Mouse (Mus musculus) lung, embryonic 15.5 days (tissue): ENCODE results near the gene Fam25c. TPM values are rescaled to one million over a fixed set of nuclear protein-coding genes. Genes with fewer than 3 reads are reported as not detected.
A peak's percentile ranks its signal among the peaks of the same experiment; 100 is the strongest.

Source experiments
- ATAC-seq: fragments of 200-750 bp; cut with Nextera tagmentation; 2 replicates; pipeline ENCODE4 v1.8.0; 2017; ENCODE audit warnings: moderate number of reproducible peaks, borderline replicate concordance; ENCODE audit not compliant: low FRiP score, low TSS enrichment; ENCODE audit errors: extremely low read depth
- H3K27ac ChIP-seq: fragments of 300-500 bp; sonication (generic); 2 replicates; pipeline ENCODE4 v1.5.1; 2015; ENCODE audit warnings: moderate library complexity, mild to moderate bottlenecking, inconsistent platforms
- H3K27me3 ChIP-seq: fragments of 300-500 bp; sonication (generic); 2 replicates; pipeline ENCODE4 v1.6.1; 2015; ENCODE audit warnings: inconsistent platforms
- H3K36me3 ChIP-seq: fragments of 300-500 bp; sonication (generic); 2 replicates; pipeline ENCODE4 v1.6.1; 2015; ENCODE audit warnings: inconsistent platforms
- H3K4me1 ChIP-seq: fragments of 300-500 bp; sonication (generic); 2 replicates; pipeline ENCODE4 v1.6.1; 2015; ENCODE audit warnings: inconsistent platforms
- H3K4me2 ChIP-seq: fragments of 300-500 bp; sonication (generic); 2 replicates; pipeline ENCODE4 v1.6.1; 2015; ENCODE audit warnings: inconsistent platforms, mild to moderate bottlenecking, moderate library complexity
- H3K4me3 ChIP-seq: fragments of 300-500 bp; sonication (generic); 2 replicates; pipeline ENCODE4 v1.5.1; 2015; ENCODE audit warnings: mild to moderate bottlenecking, inconsistent platforms
- H3K9ac ChIP-seq: fragments of 300-500 bp; sonication (generic); 2 replicates; pipeline ENCODE4 v1.6.1; 2015; ENCODE audit warnings: inconsistent platforms
- H3K9me3 ChIP-seq: fragments of 300-500 bp; sonication (generic); 2 replicates; pipeline ENCODE4 v1.6.1; 2016; ENCODE audit warnings: inconsistent platforms
- WGBS: fragments of 180-500 bp; shearing (Covaris S2); methylation state at CpG from one replicate; pipeline ENCODE4 v1.1.7; 2015; 5-methylcytosine and 5-hydroxymethylcytosine counted together
- polyA plus RNA-seq: library from polyadenylated mRNA; unstranded; fragments of >200 nt; fragmentation: Nextera tagmentation; extraction: Ambion mirVana; gene quantifications from 2 replicates; pipeline ENCODE4 v1.2.1, GENCODE M21; 2015

Fam25c gene
- polyA plus RNA-seq = not detected in 2 replicates

- ATAC-seq = no peak
- Histone ChIP-seq H3K9me3 (no peaks in the 10 kb centered on the region), H3K4me2 (no peak within 1 kb of the TSS), H3K4me1 (0 out of 2 replicates have a peak, but pooled peaks cover 11% of the 10 kb centered on the region), H3K9ac (no peak within 1 kb of the TSS), H3K27ac (no peak within 1 kb of the TSS), H3K36me3 (no peaks in the 10 kb centered on the region), H3K4me3 (no peak within 1 kb of the TSS), H3K27me3 (no peaks in the 10 kb centered on the region)
- 54% methylated on average over 6 of the region's 6 CpGs for WGBS
Observed at GRCm38 (mm10) chr14:34355301-34355700, at the start of gene Fam25c. TSS of gene Fam25c (minus strand) at chr14:34355433.

DNA sequence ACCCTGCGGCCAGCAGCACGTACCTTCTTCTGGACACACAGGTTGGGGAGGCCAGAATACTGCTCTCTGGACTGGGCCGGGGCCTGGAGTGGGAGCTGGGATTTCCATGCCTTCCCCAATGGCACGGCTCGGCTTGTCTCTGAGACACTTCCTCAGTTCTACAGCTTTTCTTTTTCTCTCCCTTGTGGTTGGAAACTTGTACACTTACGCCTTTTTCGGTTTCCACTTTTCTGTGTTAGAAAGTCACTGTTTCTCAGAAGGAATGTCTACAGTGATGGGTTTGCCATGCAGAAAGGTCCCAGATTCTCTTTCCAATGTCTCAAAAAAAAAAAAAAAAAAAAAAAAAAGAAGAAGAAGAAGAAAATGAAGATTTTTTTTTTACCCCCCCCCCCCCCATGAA, 48.2 kb upstream of the Fam25c start:
- no peak overlapping the region for H3K4me2 ChIP-seq
- no peak overlapping the region for H3K4me3 ChIP-seq
- no peak overlapping the region for H3K27ac ChIP-seq
- WGBS = 91% methylated on average over 7 of the region's 7 CpGs
- H3K27me3 ChIP-seq = no peaks in the 10 kb centered on the region
- H3K36me3 ChIP-seq = peaks cover 50% of the 10 kb centered on the region
- no peak overlapping the region for H3K9ac ChIP-seq
- ATAC-seq = no peak
- no peaks in the 10 kb centered on the region for H3K4me1 ChIP-seq
- H3K9me3 ChIP-seq = no peaks in the 10 kb centered on the region

DNA sequence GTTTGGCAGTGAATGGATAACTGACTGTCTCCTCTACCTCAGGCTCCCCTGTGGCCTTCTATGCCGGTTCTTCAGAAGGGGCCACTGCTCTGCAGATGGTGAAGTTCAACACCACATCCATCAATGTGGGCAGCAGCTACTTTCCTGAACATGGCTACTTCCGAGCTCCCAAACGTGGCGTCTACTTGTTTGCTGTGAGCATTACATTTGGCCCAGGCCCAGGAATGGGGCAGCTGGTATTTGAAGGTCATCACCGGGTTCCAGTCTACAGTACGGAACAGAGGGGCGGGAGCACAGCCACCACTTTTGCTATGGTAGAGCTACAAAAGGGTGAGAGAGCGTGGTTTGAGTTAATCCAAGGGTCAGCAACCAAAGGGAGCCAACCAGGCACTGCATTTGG, 47.6 kb upstream of the Fam25c start:
- ATAC-seq = no peak
- Histone ChIP-seq H3K9me3 (no peaks in the 10 kb centered on the region), H3K27me3 (no peaks in the 10 kb centered on the region), H3K27ac (no peak overlapping the region), H3K4me3 (no peak overlapping the region), H3K4me1 (no peaks in the 10 kb centered on the region), H3K36me3 (peaks cover 49% of the 10 kb centered on the region), H3K4me2 (no peak overlapping the region), H3K9ac (no peak overlapping the region)
- 51% methylated on average over 8 of the region's 8 CpGs for WGBS

DNA sequence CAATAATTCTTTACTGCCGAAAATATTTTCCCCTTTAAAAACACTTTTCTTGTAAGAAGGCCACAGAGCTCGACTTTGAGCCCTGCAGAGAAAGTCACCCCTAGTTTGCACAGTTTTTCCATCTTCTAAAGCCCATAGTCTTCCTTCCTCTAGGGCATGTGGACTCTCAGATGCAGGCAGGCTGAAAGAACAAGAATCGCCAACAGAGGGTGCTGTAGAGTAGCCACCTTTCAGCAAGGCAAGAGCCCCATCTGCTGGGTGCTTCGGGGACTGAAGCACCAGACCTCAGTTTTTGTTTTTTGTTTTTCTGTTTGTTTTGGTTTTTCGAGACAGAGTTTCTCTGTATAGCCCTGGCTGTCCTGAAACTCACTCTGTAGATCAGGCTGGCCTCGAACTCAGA, 45.9 kb upstream of the Fam25c start:
- Histone ChIP-seq H3K9ac (no peak overlapping the region), H3K4me3 (no peak overlapping the region), H3K36me3 (peaks cover 43% of the 10 kb centered on the region), H3K27ac (no peak overlapping the region), H3K4me1 (no peaks in the 10 kb centered on the region), H3K9me3 (no peaks in the 10 kb centered on the region), H3K27me3 (no peaks in the 10 kb centered on the region), H3K4me2 (no peak overlapping the region)
- WGBS = 56% methylated on average over 6 of the region's 6 CpGs
- no peak for ATAC-seq

DNA sequence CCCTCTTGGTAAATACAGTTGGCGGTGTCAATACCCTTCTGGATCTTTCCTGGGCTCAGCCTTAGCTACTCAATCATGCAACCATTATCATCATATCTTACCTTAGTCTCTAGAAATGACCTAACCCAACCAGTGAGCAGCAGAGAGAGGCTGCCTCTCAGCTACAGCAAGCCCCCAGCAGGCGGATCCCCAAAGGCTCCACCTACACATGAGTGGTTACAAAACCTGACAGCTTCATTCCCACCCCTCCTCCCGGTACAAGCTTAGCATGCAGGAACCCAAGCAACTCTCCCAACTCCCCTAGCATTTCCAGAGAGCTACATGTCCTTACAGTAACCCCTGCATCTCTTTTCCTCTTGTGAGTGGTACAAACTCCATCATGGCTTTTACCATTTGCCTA, 44.8 kb upstream of the Fam25c start:
- H3K4me3 ChIP-seq = no peak overlapping the region
- H3K27me3 ChIP-seq = no peaks in the 10 kb centered on the region
- peaks cover 37% of the 10 kb centered on the region for H3K36me3 ChIP-seq
- 86% methylated on average over 3 of the region's 3 CpGs for whole genome bisulfite sequencing
- no peak overlapping the region for H3K9ac ChIP-seq
- no peaks in the 10 kb centered on the region for H3K9me3 ChIP-seq
- H3K4me1 ChIP-seq = no peaks in the 10 kb centered on the region
- H3K27ac ChIP-seq = no peak overlapping the region
- no peak overlapping the region for H3K4me2 ChIP-seq
- no peak for ATAC-seq

GRCm38 (mm10) chr14:34399301-34399700, 44.1 kb upstream of the Fam25c start:
- no peaks in the 10 kb centered on the region for H3K4me1 ChIP-seq
- no peaks in the 10 kb centered on the region for H3K9me3 ChIP-seq
- H3K27ac ChIP-seq = no peak overlapping the region
- no peak overlapping the region for H3K4me2 ChIP-seq
- ATAC-seq = no peak
- H3K36me3 ChIP-seq = peaks cover 31% of the 10 kb centered on the region
- no peaks in the 10 kb centered on the region for H3K27me3 ChIP-seq
- no peak overlapping the region for H3K4me3 ChIP-seq
- WGBS = 91% methylated on average over 6 of the region's 6 CpGs
- no peak overlapping the region for H3K9ac ChIP-seq

GRCm38 (mm10) chr14:34398901-34399300, 43.7 kb upstream of the Fam25c start:
- WGBS = 90% methylated on average over 21 of the region's 21 CpGs
- Histone ChIP-seq H3K4me1 (no peaks in the 10 kb centered on the region), H3K9ac (no peak overlapping the region), H3K27me3 (no peaks in the 10 kb centered on the region), H3K27ac (no peak overlapping the region), H3K9me3 (no peaks in the 10 kb centered on the region), H3K4me3 (no peak overlapping the region), H3K4me2 (no peak overlapping the region), H3K36me3 (peaks cover 27% of the 10 kb centered on the region)
- no peak for ATAC-seq

DNA sequence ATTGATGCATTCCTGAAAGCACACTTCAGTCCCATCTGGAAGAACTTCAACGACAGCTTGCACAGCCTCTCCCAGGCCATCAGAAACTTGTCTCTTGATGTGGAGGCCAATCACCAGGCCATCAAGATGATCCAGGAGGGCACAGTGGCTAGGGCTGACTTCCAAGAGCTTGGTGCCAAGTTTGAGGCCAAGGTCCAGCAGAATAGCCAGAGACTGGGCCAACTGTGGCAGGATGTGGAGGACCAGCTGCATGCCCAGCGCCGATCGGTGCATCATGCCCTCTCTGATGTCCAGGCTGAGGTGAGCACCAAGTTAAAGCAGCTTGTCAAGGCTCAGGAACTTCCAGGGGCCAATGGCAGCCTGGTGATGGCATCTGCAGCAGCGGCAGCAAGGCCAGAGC, 42.6 kb upstream of the Fam25c start:
- no peak for ATAC-seq
- Histone ChIP-seq H3K27ac (no peak overlapping the region), H3K4me1 (no peaks in the 10 kb centered on the region), H3K4me3 (no peak overlapping the region), H3K9me3 (no peaks in the 10 kb centered on the region), H3K36me3 (peaks cover 22% of the 10 kb centered on the region), H3K9ac (no peak overlapping the region), H3K4me2 (no peak overlapping the region), H3K27me3 (no peaks in the 10 kb centered on the region)
- 88% methylated on average over 5 of the region's 5 CpGs for WGBS

- H3K4me2 ChIP-seq = no peak overlapping the region
- H3K4me3 ChIP-seq = no peak overlapping the region
- ATAC-seq = no peak
- no peak overlapping the region for H3K27ac ChIP-seq
- H3K4me1 ChIP-seq = no peaks in the 10 kb centered on the region
- H3K9me3 ChIP-seq = no peaks in the 10 kb centered on the region
- 55% methylated on average over 4 of the region's 4 CpGs for WGBS
- H3K36me3 ChIP-seq = peaks cover 1% of the 10 kb centered on the region; the same call in 1 of the 2 replicates
- H3K9ac ChIP-seq = no peak overlapping the region
- no peaks in the 10 kb centered on the region for H3K27me3 ChIP-seq
Observed at GRCm38 (mm10) chr14:34393295-34393694, 38.1 kb upstream of the Fam25c start.

- Histone ChIP-seq H3K9ac (no peak overlapping the region), H3K27me3 (no peaks in the 10 kb centered on the region), H3K4me3 (no peak overlapping the region), H3K9me3 (no peaks in the 10 kb centered on the region), H3K4me2 (no peak overlapping the region), H3K36me3 (no peaks in the 10 kb centered on the region), H3K4me1 (peaks cover 9% of the 10 kb centered on the region), H3K27ac (no peak overlapping the region)
- WGBS = 90% methylated on average over 9 of the region's 9 CpGs
- ATAC-seq = no peak
Observed at GRCm38 (mm10) chr14:34382921-34383704, 27.9 kb upstream of the Fam25c start.

GRCm38 (mm10) chr14:34378560-34379331, 23.5 kb upstream of the Fam25c start:
- Histone ChIP-seq H3K4me1 (peaks cover 23% of the 10 kb centered on the region), H3K4me2 (peak overlapping the region; percentile 3; the same call in 1 of the 2 replicates), H3K9ac (no peak overlapping the region), H3K27ac (peak overlapping the region; percentile 77), H3K36me3 (no peaks in the 10 kb centered on the region), H3K27me3 (no peaks in the 10 kb centered on the region), H3K9me3 (no peaks in the 10 kb centered on the region), H3K4me3 (no peak overlapping the region)
- 22% methylated on average over 11 of the region's 11 CpGs for WGBS
- no peak; the same call in 1 of the 2 replicates for ATAC-seq

DNA sequence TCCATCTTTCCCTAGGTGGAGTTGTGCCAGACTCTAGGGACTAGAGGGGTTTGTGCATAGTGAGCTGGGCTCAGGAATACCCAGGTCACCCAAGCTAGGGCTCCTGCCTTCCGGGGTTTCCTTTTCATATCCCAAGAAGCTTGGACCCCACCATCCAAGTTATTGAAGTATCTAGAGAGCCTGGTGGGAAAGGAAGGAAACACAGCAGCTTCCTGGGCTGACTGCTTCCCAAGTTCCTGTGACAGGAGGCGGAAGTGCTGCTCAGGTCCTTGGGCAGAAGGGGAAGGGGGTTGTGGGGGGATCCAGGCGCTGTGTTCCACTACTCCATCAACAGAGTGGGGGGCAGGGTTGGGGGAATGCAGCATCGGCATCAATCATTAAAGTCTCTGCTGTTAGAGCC, 21.9 kb upstream of the Fam25c start:
- H3K4me1 ChIP-seq = peaks cover 23% of the 10 kb centered on the region
- no peak overlapping the region for H3K9ac ChIP-seq
- H3K36me3 ChIP-seq = no peaks in the 10 kb centered on the region
- no peaks in the 10 kb centered on the region for H3K27me3 ChIP-seq
- H3K4me2 ChIP-seq = peak overlapping the region; percentile 45
- ATAC-seq = no peak
- no peak overlapping the region for H3K27ac ChIP-seq
- no peaks in the 10 kb centered on the region for H3K9me3 ChIP-seq
- peak overlapping the region; percentile 33 for H3K4me3 ChIP-seq
- 68% methylated on average over 4 of the region's 4 CpGs for WGBS
